Mouse (Mus musculus): ENCODE results near the gene Lpin1.

DNA sequence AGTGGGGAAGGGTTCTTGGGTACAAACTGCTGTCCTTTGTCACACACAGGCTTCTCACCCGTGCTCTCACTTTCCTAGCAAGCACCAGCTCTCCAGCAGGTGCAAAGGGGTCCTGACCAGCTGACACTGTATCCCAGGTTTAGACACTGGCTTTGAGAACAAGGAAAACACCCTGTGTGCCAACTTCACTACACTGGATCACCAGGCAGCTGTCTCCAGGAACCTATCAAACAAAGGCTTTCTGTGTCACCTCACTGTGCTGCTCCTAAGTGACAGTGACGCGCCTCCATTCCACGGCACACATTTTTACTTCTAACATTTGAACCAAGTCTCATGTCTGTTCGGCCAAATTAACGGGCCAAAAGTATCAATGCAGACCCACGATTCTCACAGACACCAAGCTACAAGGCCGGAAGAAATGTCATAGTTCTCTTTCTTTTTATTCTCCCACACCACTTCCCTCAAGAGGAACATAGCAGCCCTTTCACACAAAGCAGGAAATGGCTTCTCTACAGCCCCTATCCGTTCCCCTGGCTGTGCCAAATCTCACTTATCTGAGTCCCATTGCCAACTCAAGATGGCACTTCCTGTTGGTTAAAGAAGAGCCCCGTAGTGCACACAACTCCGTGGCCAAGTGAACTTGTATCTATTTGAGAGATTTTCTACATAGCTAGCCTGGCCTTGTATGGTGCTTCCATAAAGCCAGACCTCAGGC, 41.7 kb downstream of the Lpin1 start:
- TF ChIP-seq MYOD1 (IDR thresholded peaks at IDR 0.05; ENCODE audit: control insufficient read depth, insufficient read length, low read depth) (no peak), CTCF (IDR thresholded peaks at IDR 0.05; ENCODE audit: control insufficient read depth, insufficient read depth, insufficient read length) (no peak), CEBPB (IDR thresholded peaks at IDR 0.05; ENCODE audit: low read depth) (no peak), MAX (IDR thresholded peaks at IDR 0.05) (no peak), MYOG (IDR thresholded peaks at IDR 0.05; ENCODE audit: control insufficient read depth, extremely low read depth, insufficient read length) (no peak), USF1 (IDR thresholded peaks at IDR 0.05; ENCODE audit: low read depth) (no peak), FOSL1 (IDR thresholded peaks at IDR 0.05; ENCODE audit: insufficient read depth, low read length, poor library complexity, severe bottlenecking) (no peak)

All from C2C12 (cell line).